Mouse (Mus musculus): ENCODE results near the gene Vezf1. TPM values are rescaled to one million over a fixed set of nuclear protein-coding genes. Genes with fewer than 3 reads are reported as not detected.
A peak's percentile ranks its signal among the peaks of the same experiment; 100 is the strongest.

Vezf1 gene
- polyA plus RNA-seq, 1 experiment from 2014 or later = 61.4 TPM

DNA sequence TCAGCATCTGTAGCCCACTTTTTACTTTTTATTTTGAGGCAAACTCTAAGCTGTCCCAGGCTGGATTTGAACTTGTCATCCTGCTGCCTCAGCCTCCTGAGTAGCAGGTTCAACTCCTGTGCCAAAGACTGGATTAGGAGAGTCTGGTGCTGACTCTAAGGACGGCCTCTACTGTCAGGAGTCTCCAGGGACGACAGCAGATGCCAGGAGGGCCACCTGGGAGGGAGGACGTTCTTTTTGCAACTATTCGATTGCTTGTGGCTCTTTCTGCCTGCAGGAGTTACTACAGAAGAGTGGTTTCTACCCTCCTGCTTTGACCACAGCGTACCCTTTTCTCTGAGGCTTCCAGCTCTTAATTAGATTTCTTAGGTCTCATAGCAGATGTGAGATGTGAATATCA is 54.5 kb downstream of the Vezf1 start:
- Histone ChIP-seq H3K9me3 (no peaks in the 10 kb centered on the region), H3K27ac (replicated peaks) (no peak overlapping the region), H3K27me3 (no peaks in the 10 kb centered on the region), H3K4me1 (peaks cover 59% of the 10 kb centered on the region), H3K9ac (replicated peaks) (no peak overlapping the region), H3K4me2 (replicated peaks) (no peak overlapping the region), H3K4me3 (no peak overlapping the region), H3K36me3 (no peaks in the 10 kb centered on the region)
- no peak for ATAC-seq (replicated peaks)
- WGBS = 32% methylated on average over 5 of the region's 5 CpGs

DNA sequence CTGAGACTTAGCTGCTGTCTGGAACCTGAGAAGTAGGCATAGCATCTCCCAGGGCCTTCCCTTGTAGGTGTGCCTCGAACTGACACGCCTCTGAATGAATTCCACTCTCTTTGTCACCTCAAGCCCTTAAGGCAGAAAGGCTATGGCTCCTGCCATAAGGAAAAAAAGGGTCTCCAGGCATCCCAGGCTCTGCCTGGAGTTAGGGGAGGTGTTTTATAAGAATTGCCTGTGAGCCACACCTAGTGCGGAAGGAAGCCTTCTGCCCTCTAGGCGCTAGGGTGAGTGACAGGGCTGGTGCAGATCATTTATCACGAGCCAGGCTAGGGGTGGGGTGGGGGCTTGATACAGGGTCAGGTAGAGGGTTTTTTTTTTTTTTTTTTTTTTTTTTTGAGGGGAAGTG is 54.9 kb downstream of the Vezf1 start:
- Histone ChIP-seq H3K36me3 (no peaks in the 10 kb centered on the region), H3K9me3 (no peaks in the 10 kb centered on the region), H3K4me2 (replicated peaks) (no peak overlapping the region), H3K27me3 (no peaks in the 10 kb centered on the region), H3K9ac (replicated peaks) (no peak overlapping the region), H3K4me3 (no peak overlapping the region), H3K27ac (replicated peaks) (no peak overlapping the region), H3K4me1 (peaks cover 54% of the 10 kb centered on the region)
- no peak for ATAC-seq (replicated peaks)
- 72% methylated on average over 5 of the region's 5 CpGs for WGBS

DNA sequence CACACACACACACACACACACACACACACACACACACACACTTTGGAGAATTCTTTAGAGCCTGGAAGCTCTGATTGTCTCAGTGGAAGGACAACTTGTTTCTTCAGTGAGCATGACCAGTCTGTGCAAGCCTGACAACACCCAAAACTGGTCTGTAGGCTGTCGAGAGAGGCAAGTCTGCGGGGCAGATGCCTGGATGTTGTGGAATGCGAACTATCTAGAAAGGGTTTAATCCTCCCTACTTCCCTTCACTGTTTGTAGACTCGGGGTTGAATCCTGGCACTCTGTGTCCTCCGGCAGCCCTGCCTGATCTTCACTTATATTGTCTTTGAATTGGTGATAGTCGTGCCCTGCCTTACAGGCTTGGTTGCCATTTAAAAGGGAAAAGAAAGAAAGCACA is 55.7 kb downstream of the Vezf1 start:
- H3K27me3 ChIP-seq = no peaks in the 10 kb centered on the region
- no peaks in the 10 kb centered on the region for H3K9me3 ChIP-seq
- no peak overlapping the region for H3K9ac ChIP-seq (replicated peaks)
- H3K4me2 ChIP-seq (replicated peaks) = no peak overlapping the region
- WGBS = 31% methylated on average over 6 of the region's 6 CpGs
- peaks cover 47% of the 10 kb centered on the region for H3K4me1 ChIP-seq
- ATAC-seq (replicated peaks) = no peak
- no peak overlapping the region for H3K27ac ChIP-seq (replicated peaks)
- H3K4me3 ChIP-seq = no peak overlapping the region
- H3K36me3 ChIP-seq = no peaks in the 10 kb centered on the region

DNA sequence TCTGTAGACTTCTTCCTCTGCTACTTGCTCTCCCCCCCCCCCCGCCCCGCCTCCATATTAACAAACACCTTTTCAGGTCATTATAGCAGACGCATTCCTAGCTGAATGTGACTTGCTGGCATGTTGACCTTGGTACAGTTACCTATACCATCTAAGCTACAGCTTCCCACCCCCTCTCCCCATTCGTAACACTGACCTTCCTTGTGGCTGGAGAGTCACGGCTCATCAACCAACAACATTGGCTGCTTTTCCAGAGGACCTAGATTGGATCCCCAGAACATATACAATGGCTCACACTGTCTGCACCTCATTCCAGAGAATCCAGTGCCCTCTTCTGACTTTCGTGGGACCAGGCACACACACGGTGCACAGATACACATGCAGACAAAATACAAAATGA is 57.4 kb downstream of the Vezf1 start:
- 74% methylated on average over 7 of the region's 7 CpGs for WGBS

DNA sequence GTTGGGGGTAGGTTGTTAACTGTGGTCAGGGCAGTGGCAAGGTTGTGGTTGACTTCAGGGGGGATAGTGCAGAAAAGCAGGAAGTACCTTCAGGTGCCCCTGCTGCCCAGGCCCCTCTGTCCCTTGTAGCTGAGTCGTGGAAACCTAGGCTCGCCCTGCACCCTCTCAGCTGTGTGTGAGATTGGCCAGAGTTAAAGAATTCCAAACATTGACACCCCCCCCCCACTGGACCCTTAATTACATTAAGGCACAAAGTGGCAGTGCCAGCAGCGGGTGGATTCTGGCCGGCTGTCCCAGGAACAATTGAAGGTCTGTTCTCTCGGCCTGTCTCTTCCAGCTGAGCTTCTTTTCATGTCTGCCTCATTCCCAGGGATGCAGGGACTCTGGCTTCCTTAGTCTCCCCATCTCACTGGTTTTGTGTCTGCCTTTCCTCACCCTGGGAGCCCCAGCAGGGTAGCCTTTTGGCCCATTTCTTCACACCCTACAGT is 58.3 kb downstream of the Vezf1 start:
- peak; percentile 57; the same call in 1 of the 2 replicates for ATAC-seq (replicated peaks)
- no peak overlapping the region for H3K9ac ChIP-seq (replicated peaks)
- no peaks in the 10 kb centered on the region for H3K9me3 ChIP-seq
- H3K27ac ChIP-seq (replicated peaks) = peak overlapping the region; percentile 61
- no peak overlapping the region for H3K4me2 ChIP-seq (replicated peaks)
- peaks cover 29% of the 10 kb centered on the region for H3K4me1 ChIP-seq
- H3K36me3 ChIP-seq = no peaks in the 10 kb centered on the region
- H3K27me3 ChIP-seq = no peaks in the 10 kb centered on the region
- WGBS = 10% methylated on average over 5 of the region's 5 CpGs
- H3K4me3 ChIP-seq = no peak overlapping the region

More for the DNA sequence above, 57.4 kb downstream of the Vezf1 start:
- no peak overlapping the region for H3K4me3 ChIP-seq
- peaks cover 30% of the 10 kb centered on the region for H3K4me1 ChIP-seq
- no peaks in the 10 kb centered on the region for H3K36me3 ChIP-seq
- H3K27me3 ChIP-seq = no peaks in the 10 kb centered on the region
- H3K27ac ChIP-seq (replicated peaks) = no peak overlapping the region
- H3K4me2 ChIP-seq (replicated peaks) = no peak overlapping the region
- no peak overlapping the region for H3K9ac ChIP-seq (replicated peaks)
- no peaks in the 10 kb centered on the region for H3K9me3 ChIP-seq
- ATAC-seq (replicated peaks) = no peak

DNA sequence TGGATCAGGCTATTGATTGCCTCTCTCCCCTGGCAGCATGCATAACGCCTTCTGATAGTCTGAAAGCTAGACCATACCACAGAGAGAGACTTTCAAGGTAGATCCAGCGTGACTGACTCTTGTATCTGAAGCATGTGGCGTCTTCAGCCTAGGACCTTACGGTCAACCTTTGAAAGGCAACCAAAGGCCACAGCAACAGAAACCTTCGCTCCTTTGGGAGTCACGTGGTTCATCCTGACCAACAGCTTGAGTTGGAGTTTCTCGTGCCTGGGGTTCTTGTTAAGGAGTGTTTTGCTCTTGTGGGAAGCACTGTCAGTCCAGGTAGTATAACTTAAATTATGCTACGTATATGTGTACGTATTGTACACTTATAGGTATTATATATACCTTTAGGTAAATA is 60.4 kb downstream of the Vezf1 start:
- ATAC-seq (replicated peaks) = no peak

DNA sequence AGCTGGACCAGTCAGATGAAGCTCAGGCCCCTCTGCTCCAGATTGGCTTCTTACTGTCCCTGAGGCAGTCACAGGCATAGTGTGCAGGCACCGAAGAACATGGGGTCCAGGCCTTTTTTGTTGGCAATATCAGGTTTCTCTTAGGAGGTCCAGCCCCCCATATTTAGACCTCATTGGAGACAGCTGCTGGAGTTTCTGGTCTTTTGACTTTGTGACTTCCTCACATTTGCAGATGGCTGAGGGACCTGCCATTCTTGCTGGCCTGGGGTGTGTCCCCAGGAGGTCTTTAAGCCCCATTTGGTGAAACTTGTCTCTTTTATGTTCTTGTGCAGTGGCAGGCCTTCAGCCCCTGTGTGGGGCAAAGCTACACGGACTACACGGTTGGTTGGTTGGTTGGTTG is 61.2 kb downstream of the Vezf1 start:
- Histone ChIP-seq H3K9ac (replicated peaks) (no peak overlapping the region), H3K4me1 (peaks cover 17% of the 10 kb centered on the region), H3K36me3 (no peaks in the 10 kb centered on the region), H3K4me3 (no peak overlapping the region), H3K27ac (replicated peaks) (no peak overlapping the region), H3K27me3 (no peaks in the 10 kb centered on the region), H3K4me2 (replicated peaks) (no peak overlapping the region), H3K9me3 (no peaks in the 10 kb centered on the region)
- 69% methylated on average over 3 of the region's 3 CpGs for WGBS
- ATAC-seq (replicated peaks) = no peak

More for the DNA sequence above, 60.4 kb downstream of the Vezf1 start:
- Histone ChIP-seq H3K27ac (replicated peaks) (no peak overlapping the region), H3K27me3 (no peaks in the 10 kb centered on the region), H3K4me1 (peaks cover 24% of the 10 kb centered on the region), H3K9me3 (no peaks in the 10 kb centered on the region), H3K4me3 (no peak overlapping the region), H3K9ac (replicated peaks) (no peak overlapping the region), H3K4me2 (replicated peaks) (no peak overlapping the region), H3K36me3 (no peaks in the 10 kb centered on the region)
- 92% methylated on average over 9 of the region's 9 CpGs for WGBS

DNA sequence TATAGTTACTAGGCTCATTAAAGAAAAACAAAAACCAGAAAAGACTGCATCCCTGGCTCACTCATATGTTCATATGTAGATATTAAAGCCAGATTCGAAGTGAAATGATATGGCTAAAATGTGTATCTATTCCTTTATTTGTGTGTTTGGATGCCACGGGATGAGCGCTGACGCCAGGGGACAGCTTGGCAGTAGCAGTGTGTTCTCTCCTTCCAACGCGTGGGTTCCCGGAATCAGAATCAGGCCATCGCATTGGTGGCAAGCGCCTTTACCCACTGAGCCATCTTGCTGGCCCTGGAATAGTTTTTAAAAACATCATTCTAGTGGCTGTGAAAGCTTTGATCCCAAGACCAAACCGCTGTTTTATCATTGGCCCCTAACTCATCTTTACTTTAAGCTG is 61.9 kb downstream of the Vezf1 start:
- Histone ChIP-seq H3K4me2 (replicated peaks) (no peak overlapping the region), H3K4me3 (no peak overlapping the region), H3K9me3 (no peaks in the 10 kb centered on the region), H3K27me3 (no peaks in the 10 kb centered on the region), H3K27ac (replicated peaks) (no peak overlapping the region), H3K9ac (replicated peaks) (no peak overlapping the region), H3K4me1 (peaks cover 15% of the 10 kb centered on the region), H3K36me3 (no peaks in the 10 kb centered on the region)
- ATAC-seq (replicated peaks) = no peak
- 93% methylated on average over 10 of the region's 10 CpGs for WGBS

DNA sequence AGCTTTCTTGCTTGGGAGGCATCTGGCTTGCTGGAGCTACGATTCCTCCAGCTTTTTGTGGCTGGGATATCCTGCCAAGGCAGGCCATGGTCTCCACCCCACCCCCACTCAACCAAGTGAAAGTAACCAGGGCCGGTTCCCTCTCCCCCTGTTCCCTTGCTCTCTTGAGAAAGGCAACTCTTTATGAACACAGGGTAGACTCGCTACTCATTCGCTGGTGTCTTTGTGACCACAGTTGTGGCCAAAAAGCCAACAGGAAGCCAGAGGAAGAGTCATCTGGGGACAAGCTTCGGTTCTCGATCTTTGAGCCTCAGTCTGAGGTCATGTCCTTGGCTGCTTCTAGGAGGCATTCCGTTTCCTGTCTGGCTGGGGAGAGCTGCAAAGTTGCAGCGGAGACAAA is 63.8 kb downstream of the Vezf1 start:
- Histone ChIP-seq H3K36me3 (no peaks in the 10 kb centered on the region), H3K27me3 (no peaks in the 10 kb centered on the region), H3K9me3 (no peaks in the 10 kb centered on the region), H3K9ac (replicated peaks) (no peak overlapping the region), H3K4me2 (replicated peaks) (no peak overlapping the region), H3K4me1 (0 out of 2 replicates have a peak, but pooled peaks cover 5% of the 10 kb centered on the region), H3K4me3 (no peak overlapping the region), H3K27ac (replicated peaks) (no peak overlapping the region)
- WGBS = 76% methylated on average over 8 of the region's 8 CpGs
- no peak for ATAC-seq (replicated peaks)

Other genes with a start within 250 kb of the Vezf1 start
- 0.62 and 0.89 TPM in 2 replicates for gene Lpo, start 240.0 kb upstream of the Vezf1 start, polyA plus RNA-seq (2015; fragmentation: Nextera tagmentation; extraction: Ambion mirVana)
- gene Mks1, start 215.1 kb upstream of the Vezf1 start, polyA plus RNA-seq (2015; fragmentation: Nextera tagmentation; extraction: Ambion mirVana) = 12.1 and 13.3 TPM in 2 replicates
- gene Epx, start 192.7 kb upstream of the Vezf1 start, polyA plus RNA-seq (2015; fragmentation: Nextera tagmentation; extraction: Ambion mirVana) = 0.09 and 0.28 TPM in 2 replicates
- not detected in 2 replicates for gene Olfr462, start 176.0 kb upstream of the Vezf1 start, polyA plus RNA-seq (2015; fragmentation: Nextera tagmentation; extraction: Ambion mirVana)
- not detected in 2 replicates for gene Olfr463, start 170.9 kb upstream of the Vezf1 start, polyA plus RNA-seq (2015; fragmentation: Nextera tagmentation; extraction: Ambion mirVana)
- gene Olfr464, start 147.3 kb upstream of the Vezf1 start, polyA plus RNA-seq (2015; fragmentation: Nextera tagmentation; extraction: Ambion mirVana) = not detected in 2 replicates
- gene Dynll2, start 80.7 kb upstream of the Vezf1 start, polyA plus RNA-seq (2015; fragmentation: Nextera tagmentation; extraction: Ambion mirVana) = 38.5 and 39.3 TPM in 2 replicates
- 342 and 347 TPM in 2 replicates for gene Srsf1, start 20.9 kb upstream of the Vezf1 start, polyA plus RNA-seq (2015; fragmentation: Nextera tagmentation; extraction: Ambion mirVana)
- gene Cuedc1, start 29.8 kb downstream of the Vezf1 start, polyA plus RNA-seq (2015; fragmentation: Nextera tagmentation; extraction: Ambion mirVana) = 39.2 and 43.4 TPM in 2 replicates
- 67.0 and 68.1 TPM in 2 replicates for gene Mrps23, start 136.1 kb downstream of the Vezf1 start, polyA plus RNA-seq (2015; fragmentation: Nextera tagmentation; extraction: Ambion mirVana)
- gene Ccdc182, start 225.8 kb downstream of the Vezf1 start, polyA plus RNA-seq (2015; fragmentation: Nextera tagmentation; extraction: Ambion mirVana) = 0.23 TPM in 1 of 2 replicates, not detected in the other